Mouse (Mus musculus) ovary, adult 10 weeks (tissue): ENCODE measurements around the gene Prss44. TPM values are rescaled to one million over a fixed set of nuclear protein-coding genes. Genes with fewer than 3 reads are reported as not detected.

ENCODE experiments used
- polyA plus RNA-seq: library from polyadenylated mRNA; stranded (reverse); fragments of 350-450 nt; fragmentation: Illumina TruSeq; extraction: RNeasy Lipid Tissue Mini Kit (QIAGEN cat#74804); gene quantifications from one replicate; pipeline ENCODE4 v1.2.3, GENCODE M21; 2014

The Prss44 gene
- polyA plus RNA-seq, result not detected

DNA sequence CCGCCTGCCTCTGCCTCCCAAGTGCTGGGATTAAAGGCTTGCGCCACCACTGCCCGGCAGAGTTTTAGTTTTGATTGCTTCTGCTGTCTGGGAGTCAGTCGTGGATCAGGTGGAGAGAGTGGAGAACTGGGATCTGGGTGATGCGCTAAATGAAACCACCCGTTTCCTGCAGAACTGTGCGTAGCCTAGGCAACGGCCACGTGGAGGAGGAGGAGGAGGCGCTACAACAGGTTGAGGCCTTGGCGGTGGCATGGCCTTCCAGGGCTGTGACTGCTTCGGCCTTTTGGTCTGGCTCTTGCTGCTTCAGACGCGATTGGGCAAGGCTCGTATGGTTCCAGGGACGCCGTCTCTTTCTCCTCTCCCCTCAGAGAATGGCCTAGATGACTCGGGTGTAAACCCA is at the start of gene Prss44:
Gene Prss44, plus strand, starts transcription at position 206 of the 400 bp plus-strand sequence.

DNA sequence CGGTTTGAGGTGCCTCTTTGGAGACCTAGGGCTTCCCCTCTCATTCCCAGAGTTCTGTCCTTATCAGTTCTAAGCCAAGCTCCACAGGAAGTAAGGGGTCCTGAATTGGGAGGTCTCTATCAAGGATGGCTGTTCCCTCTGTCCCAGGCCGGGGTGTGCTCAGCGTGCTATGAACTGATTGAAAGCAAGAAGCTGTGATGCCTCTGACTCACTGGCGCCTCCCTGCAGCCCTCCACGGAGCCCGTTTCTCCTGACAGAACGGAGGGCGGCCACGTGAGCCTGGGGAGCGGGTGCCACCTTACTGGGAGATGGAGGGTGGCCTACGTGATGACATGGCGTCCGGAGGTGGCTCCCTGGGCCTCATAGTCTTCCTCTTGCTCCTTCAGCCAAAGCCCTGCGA is 15.9 kb upstream of the Prss44 start, which contains the start of gene Prss42:
Gene Prss42, plus strand, starts transcription at position 301 of the 400 bp plus-strand sequence.

DNA sequence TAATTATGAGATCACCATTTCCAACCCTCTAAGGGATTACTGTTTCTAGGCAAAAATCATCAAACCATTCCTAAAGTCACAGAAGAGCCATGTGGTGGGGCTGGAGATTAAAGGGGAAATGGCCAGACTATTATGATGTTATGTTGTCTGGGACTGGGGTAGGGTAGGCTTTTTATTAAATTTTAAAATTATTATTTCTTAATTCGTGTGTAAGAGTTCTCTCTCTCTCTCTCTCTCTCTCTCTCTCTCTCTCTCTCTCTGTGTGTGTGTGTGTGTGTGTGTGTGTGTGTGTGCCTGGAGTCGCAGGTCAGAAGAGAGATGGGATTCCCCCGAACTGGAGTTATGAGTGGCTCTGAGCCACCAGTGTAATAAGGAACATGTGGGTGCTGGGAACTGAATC is 12.6 kb downstream of the Prss44 start, which contains the start of gene Prss43:
Gene Prss43, plus strand, starts transcription at position 301 of the 400 bp plus-strand sequence.

DNA sequence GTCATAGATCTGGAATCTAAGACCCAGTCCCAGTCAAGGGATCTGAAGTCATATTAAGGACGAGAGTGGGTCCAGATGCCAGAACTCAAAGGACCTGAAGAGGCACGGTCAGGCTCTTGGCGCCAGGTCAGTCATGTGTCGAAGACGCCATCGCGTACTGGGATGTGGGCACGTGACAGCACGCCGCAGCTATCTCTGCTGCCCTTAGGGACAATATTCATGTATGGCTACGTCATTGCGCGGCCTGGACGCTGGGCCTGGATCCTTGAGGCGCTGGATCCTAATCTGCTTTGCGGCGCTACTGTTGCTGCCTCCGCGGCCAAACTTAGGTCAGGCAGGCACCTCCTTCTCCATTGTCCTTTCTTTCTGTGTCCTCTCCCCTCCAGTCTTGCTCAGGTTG is 20.6 kb downstream of the Prss44 start, which contains the start of gene Prss45:
Gene Prss45, plus strand, starts transcription at position 178 of the 400 bp plus-strand sequence.

DNA sequence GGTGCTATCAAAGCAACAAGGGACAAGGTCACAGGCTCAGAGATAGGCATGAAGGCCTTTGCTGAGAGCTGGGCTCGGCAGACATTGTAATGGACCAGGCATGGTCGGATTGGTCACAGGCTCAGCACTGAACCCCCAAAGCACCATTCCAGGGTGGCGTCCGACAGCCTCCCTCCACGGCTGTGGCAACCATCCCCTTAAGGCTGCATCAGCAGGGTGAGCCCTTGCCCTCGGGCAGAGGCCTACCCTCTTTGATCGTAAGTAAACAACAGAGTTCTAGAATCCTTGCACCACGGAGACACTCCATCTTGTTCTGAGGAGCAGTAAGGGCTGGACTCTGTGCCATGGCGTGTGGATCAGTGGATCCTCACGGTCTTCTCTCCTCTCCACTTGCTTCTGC is 30.4 kb downstream of the Prss44 start, which contains the start of gene Prss46:
Gene Prss46, plus strand, starts transcription at position 301 of the 400 bp plus-strand sequence.

DNA sequence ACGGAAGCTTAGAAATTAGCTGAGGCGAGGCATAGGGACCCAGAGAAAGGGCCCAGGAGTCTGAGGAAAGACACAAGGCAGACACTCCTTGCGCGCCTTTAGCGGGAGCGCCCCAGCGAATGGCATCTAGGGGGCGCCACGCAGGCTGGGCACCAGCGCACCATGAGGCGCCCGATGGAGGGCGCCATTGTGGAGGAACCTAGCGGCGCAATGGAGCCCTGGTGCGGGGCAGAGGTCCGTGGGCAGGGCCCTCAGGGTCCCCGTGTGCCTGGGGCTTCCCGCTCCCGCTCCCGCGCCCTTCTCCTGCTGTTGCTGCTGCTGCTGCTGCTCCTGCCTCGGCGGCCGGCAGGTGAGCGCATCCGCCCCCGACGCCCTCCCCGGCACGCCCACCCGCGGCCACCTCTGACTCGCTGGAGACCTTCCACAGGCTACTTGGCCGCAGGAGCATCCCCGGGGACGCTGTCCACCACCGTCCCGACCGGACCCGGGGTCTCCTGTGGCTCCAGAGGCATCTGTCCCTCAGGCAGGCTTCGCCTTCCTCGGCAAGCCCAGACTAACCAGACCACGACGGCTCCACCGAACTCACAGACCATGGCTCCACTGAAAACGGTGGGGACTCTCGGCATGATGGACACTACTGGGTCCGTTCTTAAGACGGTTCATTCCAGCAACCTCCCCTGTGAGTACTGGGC is 44.1 kb downstream of the Prss44 start, which contains the start of gene Prss50:
Gene Prss50, plus strand, starts transcription at position 187 of the 692 bp plus-strand sequence.

Other genes starting within 250 kb of the Prss44 start
- gene Nradd, start 189.5 kb upstream of the Prss44 start, polyA plus RNA-seq, result not detected
- not detected for gene Nbeal2, start 159.8 kb upstream of the Prss44 start, polyA plus RNA-seq
- not detected for gene Ccdc12, start 157.5 kb upstream of the Prss44 start, polyA plus RNA-seq
- not detected for gene Myl3, start 72.1 kb upstream of the Prss44 start, polyA plus RNA-seq
- gene Pth1r, start 66.8 kb upstream of the Prss44 start, polyA plus RNA-seq, result 0.20 TPM
- gene Prss42, start 15.8 kb upstream of the Prss44 start, polyA plus RNA-seq, result not detected
- gene Prss43, start 12.7 kb downstream of the Prss44 start, polyA plus RNA-seq, result not detected
- not detected for gene Prss45, start 20.6 kb downstream of the Prss44 start, polyA plus RNA-seq
- not detected for gene Prss46, start 30.5 kb downstream of the Prss44 start, polyA plus RNA-seq
- not detected for gene Prss50, start 44.0 kb downstream of the Prss44 start, polyA plus RNA-seq
- gene Als2cl, start 65.9 kb downstream of the Prss44 start, polyA plus RNA-seq, result 1.5 TPM
- 2.9 TPM for gene Tmie, start 66.1 kb downstream of the Prss44 start, polyA plus RNA-seq
- not detected for gene Fam240a, start 102.9 kb downstream of the Prss44 start, polyA plus RNA-seq
- gene Tdgf1, start 132.2 kb downstream of the Prss44 start, polyA plus RNA-seq, result 8.8 TPM
- gene Lrrc2, start 137.6 kb downstream of the Prss44 start, polyA plus RNA-seq, result 47.9 TPM
- gene Rtp3, start 176.6 kb downstream of the Prss44 start, polyA plus RNA-seq, result 0.23 TPM
- 14.5 TPM for gene Ltf, start 205.3 kb downstream of the Prss44 start, polyA plus RNA-seq
- gene Ccrl2, start 243.5 kb downstream of the Prss44 start, polyA plus RNA-seq, result 3.1 TPM